Mouse (Mus musculus): ENCODE data around the gene Arhgap15. TPM values are rescaled to one million over a fixed set of nuclear protein-coding genes. Genes with fewer than 3 reads are reported as not detected.

The Arhgap15 gene
- total and polyA plus RNA-seq, 3 experiments = 16.6 to 40.3 (median 19.8) TPM

DNA sequence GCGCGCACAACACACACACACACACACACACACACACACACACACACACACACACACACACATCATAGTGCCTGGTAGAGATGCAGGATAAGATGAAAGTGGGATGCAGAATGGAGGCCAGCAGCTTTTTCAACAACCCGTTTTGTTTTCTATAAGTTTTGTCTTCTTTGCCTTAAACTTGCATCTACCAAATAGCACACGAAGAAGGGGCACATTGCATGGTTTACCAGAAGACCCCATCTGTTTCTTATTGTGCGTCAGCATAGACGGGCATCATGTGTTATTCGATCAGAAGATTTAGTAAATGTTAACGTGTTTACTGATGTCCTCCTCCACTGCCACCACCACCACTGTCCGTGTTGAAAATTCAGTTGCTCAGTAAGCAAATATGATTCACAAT lies 311.7 kb downstream of the Arhgap15 start:
- Histone ChIP-seq H3K79me2 (replicated peaks; ENCODE audit: control insufficient read depth, extremely low read depth, insufficient read depth, poor library complexity, severe bottlenecking) (no peaks in the 10 kb centered on the region), H3K4me3 (replicated peaks in 1 of 3; ENCODE audit: low read depth in 2 of 3, low read length in 2 of 3, poor library complexity in 1 of 3) (no peak overlapping the region), H3K27me3 (replicated peaks) (no peaks in the 10 kb centered on the region), H3K9me3 (replicated peaks; ENCODE audit: low read length) (no peaks in the 10 kb centered on the region), H3K36me3 (replicated peaks in 1 of 2; ENCODE audit: control insufficient read depth in 1 of 2, insufficient read depth in 1 of 2, low read length in 1 of 2) (no peaks in the 10 kb centered on the region), H3K4me2 (ENCODE audit: insufficient read depth, low read depth, poor library complexity, severe bottlenecking) (no peak overlapping the region), H3K4me1 (ENCODE audit: control insufficient read depth in 1 of 2, insufficient read depth in 2 of 2) (peaks cover 0 to 8% of the 10 kb centered on the region in 2 experiments; a peak in 2 of 4 replicates), H3K9ac (ENCODE audit: insufficient read depth, low read depth) (no peak overlapping the region), H3K27ac (ENCODE audit: insufficient read depth, low read depth) (no peak overlapping the region)
- no peak for DNase-seq (ENCODE audit: extremely low read depth)
- TF ChIP-seq ELF1 (IDR thresholded peaks at IDR 0.05; ENCODE audit: low read depth, low read length) = no peak
- no peak for TF ChIP-seq ZMIZ1 (IDR thresholded peaks at IDR 0.05; ENCODE audit: low read depth, low read length)
- TF ChIP-seq JUN (IDR thresholded peaks at IDR 0.05; ENCODE audit: insufficient read depth, low read depth, low read length) = no peak
- TF ChIP-seq CHD1 (IDR thresholded peaks at IDR 0.05; ENCODE audit: low read depth, low read length) = no peak
- no peak for TF ChIP-seq NRF1 (IDR thresholded peaks at IDR 0.05; ENCODE audit: low read depth, low read length)
- no peak for TF ChIP-seq MEF2A (IDR thresholded peaks at IDR 0.05; ENCODE audit: borderline replicate concordance, low read depth, low read length)
- no peak for TF ChIP-seq UBTF (IDR thresholded peaks at IDR 0.05; ENCODE audit: low read depth, low read length)
- no peak for TF ChIP-seq MXI1 (IDR thresholded peaks at IDR 0.05; ENCODE audit: low read depth, low read length)
- no peak for TF ChIP-seq NELFE (IDR thresholded peaks at IDR 0.05; ENCODE audit: low read depth, low read length)
- TF ChIP-seq TBP (conservative IDR thresholded peaks at IDR 0.05; ENCODE audit: low read depth, low read length) = no peak
- in situ Hi-C loops (cut with MboI; ENCODE audit: low pct_ligation_motif_present, low pct_unique_long_range_greater_than_20kb, low sequenced_read_pairs) = no loop called here
- dilution Hi-C loops (cut with MboI; ENCODE audit: extremely low pct_ligation_motif_present, extremely low pct_unique_long_range_greater_than_20kb, low sequenced_read_pairs) = no loop called here

DNA sequence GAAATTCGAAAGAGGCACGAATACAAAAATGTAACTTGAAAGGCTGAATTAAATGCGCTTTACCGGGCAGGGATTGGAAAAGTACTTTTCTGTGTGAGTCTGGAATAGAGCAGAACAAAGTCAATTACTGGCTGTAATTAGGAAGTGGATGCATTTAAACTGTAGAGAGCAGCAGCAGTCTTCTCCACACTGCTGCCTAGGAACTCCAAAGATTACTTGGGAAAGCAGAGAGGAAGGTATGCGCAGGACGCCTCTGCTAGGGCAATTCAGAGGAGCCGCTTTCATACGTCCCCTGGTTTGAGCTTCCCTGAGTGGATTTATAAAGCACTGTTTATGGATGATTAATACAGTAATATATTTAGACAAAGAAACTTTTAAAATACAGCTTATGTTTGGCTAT lies 312.1 kb downstream of the Arhgap15 start:
- H3K79me2 ChIP-seq (replicated peaks; ENCODE audit: control insufficient read depth, extremely low read depth, insufficient read depth, poor library complexity, severe bottlenecking) = no peaks in the 10 kb centered on the region
- no peak overlapping the region for H3K4me3 ChIP-seq (replicated peaks in 1 of 3; ENCODE audit: low read depth in 2 of 3, low read length in 2 of 3, poor library complexity in 1 of 3)
- no peak overlapping the region for H3K4me2 ChIP-seq (ENCODE audit: insufficient read depth, low read depth, poor library complexity, severe bottlenecking)
- H3K27ac ChIP-seq (ENCODE audit: insufficient read depth, low read depth) = no peak overlapping the region
- in situ Hi-C loops (cut with MboI; ENCODE audit: low pct_ligation_motif_present, low pct_unique_long_range_greater_than_20kb, low sequenced_read_pairs) = no loop called here
- peaks cover 0 to 3% of the 10 kb centered on the region in 2 experiments for H3K36me3 ChIP-seq (replicated peaks in 1 of 2; ENCODE audit: control insufficient read depth in 1 of 2, insufficient read depth in 1 of 2, low read length in 1 of 2)
- H3K27me3 ChIP-seq (replicated peaks) = no peaks in the 10 kb centered on the region
- H3K4me1 ChIP-seq (ENCODE audit: control insufficient read depth in 1 of 2, insufficient read depth in 2 of 2) = peaks cover 0 to 10% of the 10 kb centered on the region in 2 experiments; a peak in 2 of 4 replicates
- TF ChIP-seq CTCF (conservative IDR thresholded peaks at IDR 0.05 in 1 of 2, IDR thresholded peaks at IDR 0.05 in 1 of 2; ENCODE audit: low read depth in 2 of 2, low read length in 2 of 2) (no peak), TCF12 (IDR thresholded peaks at IDR 0.05; ENCODE audit: low read depth, low read length) (no peak), UBTF (IDR thresholded peaks at IDR 0.05; ENCODE audit: low read depth, low read length) (no peak)
- dilution Hi-C loops (cut with MboI; ENCODE audit: extremely low pct_ligation_motif_present, extremely low pct_unique_long_range_greater_than_20kb, low sequenced_read_pairs) = no loop called here
- no peaks in the 10 kb centered on the region for H3K9me3 ChIP-seq (replicated peaks; ENCODE audit: low read length)
- no peak overlapping the region for H3K9ac ChIP-seq (ENCODE audit: insufficient read depth, low read depth)
- no peak for DNase-seq (ENCODE audit: extremely low read depth)

- Histone ChIP-seq H3K36me3 (replicated peaks in 1 of 2; ENCODE audit: control insufficient read depth in 1 of 2, insufficient read depth in 1 of 2, low read length in 1 of 2) (peaks cover 0 to 7% of the 10 kb centered on the region in 2 experiments), H3K9me3 (replicated peaks; ENCODE audit: low read length) (no peaks in the 10 kb centered on the region), H3K4me3 (replicated peaks in 1 of 3; ENCODE audit: low read depth in 2 of 3, low read length in 2 of 3, poor library complexity in 1 of 3) (no peak overlapping the region), H3K27ac (ENCODE audit: insufficient read depth, low read depth) (no peak overlapping the region), H3K79me2 (replicated peaks; ENCODE audit: control insufficient read depth, extremely low read depth, insufficient read depth, poor library complexity, severe bottlenecking) (no peaks in the 10 kb centered on the region), H3K9ac (ENCODE audit: insufficient read depth, low read depth) (no peak overlapping the region), H3K4me1 (ENCODE audit: control insufficient read depth in 1 of 2, insufficient read depth in 2 of 2) (peaks cover 0 to 10% of the 10 kb centered on the region in 2 experiments; a peak in 2 of 4 replicates), H3K4me2 (ENCODE audit: insufficient read depth, low read depth, poor library complexity, severe bottlenecking) (no peak overlapping the region), H3K27me3 (replicated peaks) (no peaks in the 10 kb centered on the region)
- TF ChIP-seq UBTF (IDR thresholded peaks at IDR 0.05; ENCODE audit: low read depth, low read length) (no peak), IRF4 (IDR thresholded peaks at IDR 0.05; ENCODE audit: low read depth, low read length) (no peak), E2F4 (IDR thresholded peaks at IDR 0.05; ENCODE audit: insufficient replicate concordance, low read depth, low read length) (no peak), POLR2AphosphoS2 (IDR thresholded peaks at IDR 0.05; ENCODE audit: low read depth, low read length) (no peak), JUND (conservative IDR thresholded peaks at IDR 0.05; ENCODE audit: low read depth, low read length) (no peak), ZKSCAN1 (IDR thresholded peaks at IDR 0.05; ENCODE audit: borderline replicate concordance, low read depth, low read length) (no peak), USF2 (conservative IDR thresholded peaks at IDR 0.05; ENCODE audit: low read depth, low read length) (no peak), ZMIZ1 (IDR thresholded peaks at IDR 0.05; ENCODE audit: low read depth, low read length) (no peak), TCF12 (IDR thresholded peaks at IDR 0.05; ENCODE audit: low read depth, low read length) (no peak), SIN3A (IDR thresholded peaks at IDR 0.05; ENCODE audit: low read length) (no peak), EP300 (IDR thresholded peaks at IDR 0.05; ENCODE audit: low read length) (no peak), POLR2A (IDR thresholded peaks at IDR 0.05; ENCODE audit: low read depth, low read length) (no peak)
- dilution Hi-C loops (cut with MboI; ENCODE audit: extremely low pct_ligation_motif_present, extremely low pct_unique_long_range_greater_than_20kb, low sequenced_read_pairs) = no loop called here
- DNase-seq (ENCODE audit: extremely low read depth) = no peak
- in situ Hi-C loops (cut with MboI; ENCODE audit: low pct_ligation_motif_present, low pct_unique_long_range_greater_than_20kb, low sequenced_read_pairs) = no loop called here
Measured at GRCm38 (mm10) chr2:44065067-44065466, 316.4 kb downstream of the Arhgap15 start.

All from CH12.LX (cell line).